Mouse (Mus musculus): ENCODE data around the gene Paqr5.

The Paqr5 gene

DNA sequence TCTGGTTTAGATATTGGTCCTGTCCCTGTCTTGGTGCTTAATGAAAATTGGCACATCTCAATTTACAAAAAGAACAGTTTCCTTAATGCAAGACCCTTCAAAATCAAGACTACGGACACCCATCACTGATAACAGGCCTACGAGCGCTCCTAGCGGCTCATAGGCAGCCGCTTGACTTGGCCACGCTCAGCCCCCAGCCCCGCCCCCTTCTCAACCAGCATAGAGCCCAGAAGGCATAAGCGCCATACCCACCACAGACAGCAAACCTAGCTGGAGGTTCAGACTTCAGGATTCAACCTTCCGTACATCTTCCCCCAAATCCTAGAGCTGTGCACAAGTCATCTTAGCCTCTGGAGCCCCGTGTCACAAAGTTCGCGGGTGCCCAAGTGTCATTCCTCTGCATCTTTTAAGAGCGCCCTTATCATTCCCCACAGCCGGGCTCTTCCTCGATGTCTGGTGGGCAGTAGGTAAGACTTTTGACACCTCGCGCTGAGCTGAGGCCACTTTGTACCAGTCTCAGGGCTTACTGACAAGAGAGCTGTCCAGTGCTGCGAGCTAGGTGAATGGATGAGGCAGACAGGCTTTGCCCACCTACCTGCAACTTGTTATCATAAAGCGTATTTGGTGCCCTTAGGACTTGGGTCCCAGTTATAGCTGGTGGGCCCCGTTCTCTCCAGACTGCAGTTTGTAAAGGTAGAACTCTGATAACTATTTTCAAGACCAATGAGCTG, 116.0 kb downstream of the Paqr5 start:
- no peak for DNase-seq (ENCODE audit: low read depth, low spot score)

DNA sequence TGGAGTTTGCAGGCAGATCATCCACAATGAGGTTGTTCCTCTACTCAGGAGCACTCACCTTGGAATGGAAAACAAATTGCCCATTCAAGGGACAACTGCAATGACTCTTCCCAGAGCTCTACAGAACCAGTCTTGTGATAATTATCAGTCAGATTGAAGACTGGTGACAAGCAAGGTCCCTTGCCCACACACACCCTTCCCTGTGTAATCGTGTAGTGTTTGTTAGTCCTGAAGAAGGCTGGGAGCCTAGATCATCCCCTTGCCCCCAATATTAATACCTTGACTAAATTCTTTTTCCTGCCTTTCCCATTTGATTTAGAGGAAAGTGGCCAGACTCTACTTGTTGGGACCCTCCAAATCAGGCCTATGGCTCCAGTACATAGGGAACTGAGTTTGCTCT, 117.0 kb downstream of the Paqr5 start:
- DNase-seq (ENCODE audit: low read depth, low spot score) = no peak

DNA sequence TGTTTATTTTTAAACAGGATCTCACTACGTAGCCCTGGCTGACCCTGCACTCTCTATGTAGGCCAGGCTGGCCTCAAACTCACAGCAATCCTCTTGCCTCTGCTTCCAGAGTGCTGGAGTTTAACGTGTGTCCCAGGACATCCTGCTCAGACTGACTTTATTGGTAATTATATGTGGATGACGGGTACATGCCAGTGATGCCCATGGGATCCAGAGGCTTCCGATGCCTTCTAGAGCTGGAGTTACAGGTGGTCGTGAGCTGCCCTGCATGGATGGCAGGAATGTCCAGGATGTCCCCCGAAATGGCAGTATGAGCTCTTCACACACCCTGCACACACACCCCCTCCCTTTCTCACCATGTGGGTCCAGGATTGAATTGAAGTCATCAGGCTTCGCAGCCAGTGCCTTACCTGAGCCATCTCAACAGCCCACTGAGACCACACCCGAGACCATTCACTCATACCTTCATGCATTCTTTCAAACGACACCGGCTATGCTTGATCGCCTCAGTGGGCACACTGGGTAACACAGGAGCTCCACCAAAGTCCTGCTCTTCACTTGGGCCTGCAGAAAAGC, 117.7 kb downstream of the Paqr5 start:
- no peak for DNase-seq (ENCODE audit: low read depth, low spot score)

DNA sequence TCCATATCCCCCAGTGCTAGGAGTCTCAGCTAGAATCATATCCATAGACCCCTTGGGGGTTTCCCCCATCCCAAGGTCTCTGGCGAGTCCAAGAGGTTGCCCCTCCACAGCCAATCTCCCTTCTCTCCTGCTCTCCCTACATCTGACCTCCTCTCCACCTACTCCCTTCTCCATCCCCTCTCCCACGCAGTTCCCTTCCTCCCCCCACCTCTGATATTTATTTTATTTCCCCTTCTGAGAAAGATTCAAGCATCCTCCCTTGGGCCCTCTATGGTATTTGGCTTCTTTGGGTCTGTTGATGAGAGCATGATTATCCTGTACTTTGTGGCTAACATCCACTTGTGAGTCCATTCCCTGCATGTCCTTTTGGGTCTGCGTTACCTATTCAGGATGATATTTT, 118.3 kb downstream of the Paqr5 start:
- DNase-seq (ENCODE audit: low read depth, low spot score) = no peak

DNA sequence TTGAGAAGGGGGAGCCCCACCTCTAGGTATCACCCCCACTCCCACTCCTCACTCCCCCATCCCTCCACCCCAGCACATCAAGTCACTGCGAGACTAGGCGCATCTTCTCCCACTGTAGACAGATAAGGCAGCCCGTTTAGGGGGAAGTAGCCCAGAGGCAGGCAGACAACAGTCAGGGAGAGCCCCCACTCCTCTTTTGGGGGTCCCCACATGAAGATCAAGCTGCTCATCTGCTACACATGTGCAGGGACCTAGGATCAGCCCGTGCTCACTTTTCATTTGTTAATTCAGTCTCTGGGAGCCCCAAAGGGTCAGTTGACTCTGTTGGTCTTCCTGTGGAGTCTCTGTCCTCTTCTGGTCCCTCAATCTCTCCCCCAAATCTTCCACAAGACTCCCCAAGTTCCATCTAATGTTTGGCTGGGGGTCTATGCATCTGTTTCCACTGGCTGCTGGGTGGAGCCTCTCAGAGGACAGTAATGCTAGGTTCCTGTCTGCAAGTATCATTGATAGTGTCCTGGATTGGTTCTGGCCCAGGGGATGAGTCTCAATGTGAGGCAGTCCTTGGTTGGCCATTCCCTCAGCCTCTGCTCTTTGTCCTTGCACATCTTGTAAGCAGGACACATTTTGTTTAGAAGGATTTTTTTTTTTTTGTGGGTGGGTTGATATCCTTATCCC, 118.9 kb downstream of the Paqr5 start:
- DNase-seq (ENCODE audit: low read depth, low spot score) = no peak

DNA sequence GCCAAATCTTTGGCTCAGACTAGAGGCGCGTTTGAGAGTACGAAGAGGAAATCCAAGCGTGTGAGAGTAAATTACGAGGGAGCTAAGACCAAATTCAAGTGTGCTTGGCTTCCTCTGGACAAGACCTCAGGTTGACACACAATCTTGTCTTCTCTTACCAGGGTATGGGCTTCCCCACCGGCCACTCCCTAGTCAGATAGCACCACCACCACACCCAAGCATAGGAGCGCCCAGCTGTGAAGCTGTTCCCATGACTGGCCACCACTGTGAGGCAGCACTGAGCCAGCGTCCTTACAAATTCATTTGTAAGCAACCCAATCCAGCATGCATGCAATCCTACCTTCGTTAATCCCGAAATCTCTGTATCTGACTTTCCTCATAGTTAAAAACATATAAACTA, 119.7 kb downstream of the Paqr5 start:
- no peak for DNase-seq (ENCODE audit: low read depth, low spot score)

GRCm38 (mm10) chr9:61905576-61905975, 121.1 kb downstream of the Paqr5 start:
- DNase-seq (ENCODE audit: low read depth, low spot score) = no peak

DNA sequence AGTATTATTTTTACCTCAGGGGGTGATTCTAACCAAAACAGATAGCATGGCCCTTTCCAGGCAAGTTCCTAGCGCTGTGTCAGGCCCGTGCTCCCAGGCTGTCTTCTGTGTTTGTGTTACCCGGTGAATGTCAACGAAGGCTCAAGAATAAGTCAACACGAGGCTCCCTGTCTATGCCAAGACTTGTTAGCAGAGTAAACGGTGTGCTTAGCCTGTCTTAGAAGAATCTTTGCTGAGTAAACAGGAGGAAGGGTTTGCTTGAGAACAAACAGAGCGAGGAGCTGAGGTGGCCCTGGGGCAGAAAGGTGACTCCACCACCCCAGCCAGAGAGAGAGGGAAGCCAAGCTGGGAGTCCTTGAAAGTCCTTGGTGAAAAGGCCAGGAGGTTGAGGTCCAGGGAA, 122.5 kb downstream of the Paqr5 start:
- no peak for DNase-seq (ENCODE audit: low read depth, low spot score)

Data from brain, embryonic 18.5 days (tissue).